Mouse (Mus musculus) bone marrow macrophage, adult 2 months (primary cell): Measurements from ENCODE around the gene Glmn.

Experiments
- CTCF ChIP-seq: IDR thresholded peaks from 2 replicates; pipeline ENCODE4 v1.5.1; 2012; ENCODE audit warnings: low read depth, mild to moderate bottlenecking, low read length, moderate library complexity
- POLR2A ChIP-seq: IDR thresholded peaks from 2 replicates; pipeline ENCODE4 v1.6.1; 2012; ENCODE audit warnings: mild to moderate bottlenecking, low read depth, low read length, borderline replicate concordance

DNA sequence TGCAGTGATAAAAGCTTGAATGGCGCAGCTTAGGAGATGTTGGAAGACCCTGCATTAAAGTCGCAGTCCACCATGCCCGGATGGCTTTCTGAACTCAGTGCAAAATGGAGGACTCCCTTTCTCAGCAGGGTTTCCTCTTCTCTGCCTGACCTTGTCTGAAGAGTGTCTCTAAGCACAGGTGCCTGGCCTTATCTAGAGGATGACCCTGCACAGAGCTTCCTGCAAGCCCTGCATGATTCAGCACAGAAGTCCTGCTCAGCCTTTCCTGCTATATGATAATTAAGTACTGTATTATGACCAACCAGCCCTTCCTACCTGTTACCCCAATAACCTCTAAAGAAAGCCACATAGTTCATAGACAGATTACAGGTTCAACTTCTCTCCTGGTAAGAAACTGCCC lies 82.2 kb downstream of the Glmn start:
- no peak for TF ChIP-seq CTCF
- no peak for TF ChIP-seq POLR2A
